Mouse (Mus musculus): ENCODE results near the gene Fat3. TPM values are rescaled to one million over a fixed set of nuclear protein-coding genes. Genes with fewer than 3 reads are reported as not detected.

Gene Fat3
- polyA plus RNA-seq, 1 experiment from 2014 or later, result 5.4 TPM

DNA sequence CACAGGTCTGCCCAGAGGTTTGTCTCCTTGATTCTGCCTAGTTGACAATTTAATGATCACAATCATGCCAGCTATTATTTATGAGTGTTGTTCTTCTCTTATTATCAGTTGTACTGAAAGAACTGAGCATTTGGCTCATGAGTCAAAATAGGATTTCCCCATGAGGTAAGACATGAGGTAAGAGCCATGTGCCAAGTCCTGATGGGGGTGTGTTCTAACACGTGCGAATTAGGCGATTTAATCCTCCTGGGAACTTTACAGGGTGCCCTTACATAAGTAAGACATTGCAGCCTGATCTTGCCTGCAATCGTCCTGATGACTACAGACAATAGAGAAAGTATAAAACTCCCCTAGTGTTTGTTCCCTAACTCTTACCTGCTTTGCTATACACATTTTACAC, 631.6 kb downstream of the Fat3 start:
- H3K36me3 ChIP-seq (ENCODE audit: control insufficient read depth, insufficient read depth, low read length), result no peaks in the 10 kb centered on the region
- WGBS, result 67% methylated on average over 4 of the region's 4 CpGs
- no peak overlapping the region for H3K4me3 ChIP-seq (ENCODE audit: low read depth, low read length)
- ATAC-seq (ENCODE audit: low read depth), result peak; percentile 45; the same call in 1 of the 2 replicates
- H3K27me3 ChIP-seq (replicated peaks; ENCODE audit: control insufficient read depth, insufficient read depth, low read length), result peaks cover 10% of the 10 kb centered on the region
- no peaks in the 10 kb centered on the region for H3K4me1 ChIP-seq (ENCODE audit: control insufficient read depth, insufficient read depth, low read length)
- no peak overlapping the region for H3K4me2 ChIP-seq (ENCODE audit: low read depth, low read length)
- peak; percentile 53 for DNase-seq (ENCODE audit: low spot score)
- H3K9ac ChIP-seq (ENCODE audit: low read depth, low read length), result no peak overlapping the region
- no peaks in the 10 kb centered on the region for H3K9me3 ChIP-seq (ENCODE audit: control insufficient read depth, low read length)
- H3K27ac ChIP-seq (replicated peaks; ENCODE audit: low read depth, low read length), result no peak overlapping the region

DNA sequence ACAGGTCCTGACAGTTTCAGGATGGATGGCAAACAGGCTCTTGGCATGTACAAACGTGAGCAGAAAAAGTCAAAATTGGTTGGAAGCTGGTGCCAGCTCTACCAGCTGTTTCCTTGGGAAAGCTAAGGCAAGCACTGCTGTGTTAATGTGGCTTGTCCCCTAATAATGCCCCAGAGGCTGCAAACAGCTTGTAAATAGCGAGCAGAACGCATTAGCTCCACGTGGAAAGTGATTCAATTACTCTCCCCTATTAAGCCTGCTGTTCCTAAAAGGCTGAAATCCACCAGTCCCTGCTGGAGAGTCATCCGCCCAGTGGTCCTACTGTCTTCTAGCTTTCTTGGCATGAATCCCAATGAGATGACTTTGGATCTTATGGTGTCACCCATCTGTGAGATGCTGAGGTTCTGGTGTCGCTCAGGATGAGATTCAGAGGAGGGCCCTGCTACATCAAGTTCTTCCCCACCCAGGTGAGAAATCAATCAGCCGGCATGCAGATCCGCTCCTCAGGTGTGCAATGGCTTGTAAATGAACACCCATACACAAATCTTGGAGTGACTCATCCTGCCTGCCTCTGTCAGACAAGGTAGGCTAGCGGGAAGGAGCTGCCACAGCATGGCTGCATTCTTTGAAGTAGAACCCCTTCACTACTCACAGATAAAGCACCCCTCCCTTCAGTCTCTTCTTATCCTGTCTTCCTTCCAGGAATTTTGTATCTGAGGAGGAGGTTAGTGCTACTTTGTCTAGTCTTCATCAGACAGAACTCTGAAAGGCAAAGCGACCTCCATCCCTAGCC, 634.6 kb downstream of the Fat3 start:
- ATAC-seq (ENCODE audit: low read depth) (no peak), DNase-seq (ENCODE audit: low spot score) (peak; percentile 59)
- no peak overlapping the region for H3K27ac ChIP-seq (replicated peaks; ENCODE audit: low read depth, low read length)
- H3K4me3 ChIP-seq (ENCODE audit: low read depth, low read length), result no peak overlapping the region
- no peak overlapping the region for H3K9ac ChIP-seq (ENCODE audit: low read depth, low read length)
- WGBS, result 62% methylated on average over 10 of the region's 10 CpGs
- H3K36me3 ChIP-seq (ENCODE audit: control insufficient read depth, insufficient read depth, low read length), result no peaks in the 10 kb centered on the region
- no peaks in the 10 kb centered on the region for H3K27me3 ChIP-seq (replicated peaks; ENCODE audit: control insufficient read depth, insufficient read depth, low read length)
- no peaks in the 10 kb centered on the region for H3K9me3 ChIP-seq (ENCODE audit: control insufficient read depth, low read length)
- H3K4me2 ChIP-seq (ENCODE audit: low read depth, low read length), result no peak overlapping the region
- H3K4me1 ChIP-seq (ENCODE audit: control insufficient read depth, insufficient read depth, low read length), result no peaks in the 10 kb centered on the region

DNA sequence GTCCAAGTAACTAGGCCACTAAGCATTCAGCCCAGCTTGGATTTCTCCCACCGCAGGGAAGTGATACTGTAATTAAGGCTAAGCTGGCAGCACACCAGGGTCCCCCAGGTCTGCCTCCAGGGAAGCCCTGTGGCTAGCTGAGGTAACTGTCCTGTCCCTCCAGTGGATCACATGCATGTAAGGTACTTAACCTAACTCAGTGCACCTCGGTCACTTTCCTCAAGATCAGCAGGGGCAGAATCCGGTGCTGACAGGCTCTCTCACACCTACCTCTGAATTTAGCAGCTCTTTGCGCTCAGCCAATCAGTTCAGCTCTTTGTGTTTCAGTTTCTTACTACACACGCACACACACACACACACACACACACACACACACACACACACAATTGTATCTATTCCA, 639.7 kb downstream of the Fat3 start:
- Histone ChIP-seq H3K27ac (replicated peaks; ENCODE audit: low read depth, low read length) (no peak overlapping the region), H3K4me3 (ENCODE audit: low read depth, low read length) (no peak overlapping the region), H3K4me1 (ENCODE audit: control insufficient read depth, insufficient read depth, low read length) (no peaks in the 10 kb centered on the region), H3K36me3 (ENCODE audit: control insufficient read depth, insufficient read depth, low read length) (no peaks in the 10 kb centered on the region), H3K4me2 (ENCODE audit: low read depth, low read length) (no peak overlapping the region), H3K9ac (ENCODE audit: low read depth, low read length) (no peak overlapping the region), H3K9me3 (ENCODE audit: control insufficient read depth, low read length) (no peaks in the 10 kb centered on the region), H3K27me3 (replicated peaks; ENCODE audit: control insufficient read depth, insufficient read depth, low read length) (no peaks in the 10 kb centered on the region)
- DNase-seq (ENCODE audit: low spot score) (no peak), ATAC-seq (ENCODE audit: low read depth) (no peak)
- WGBS, result 60% methylated on average over 5 of the region's 5 CpGs
